Mouse (Mus musculus) lung, postnatal 0 days (tissue): ENCODE results near the gene Ubl4b.

ENCODE experiments used
- CTCF ChIP-seq: IDR thresholded peaks from 2 replicates; pipeline ENCODE4 v1.5.1; 2016; ENCODE audit warnings: antibody characterized with exemption, mild to moderate bottlenecking
- EP300 ChIP-seq: IDR thresholded peaks from 2 replicates; pipeline ENCODE4 v1.6.1; 2016; ENCODE audit warnings: antibody characterized with exemption, mild to moderate bottlenecking, control low read depth

DNA sequence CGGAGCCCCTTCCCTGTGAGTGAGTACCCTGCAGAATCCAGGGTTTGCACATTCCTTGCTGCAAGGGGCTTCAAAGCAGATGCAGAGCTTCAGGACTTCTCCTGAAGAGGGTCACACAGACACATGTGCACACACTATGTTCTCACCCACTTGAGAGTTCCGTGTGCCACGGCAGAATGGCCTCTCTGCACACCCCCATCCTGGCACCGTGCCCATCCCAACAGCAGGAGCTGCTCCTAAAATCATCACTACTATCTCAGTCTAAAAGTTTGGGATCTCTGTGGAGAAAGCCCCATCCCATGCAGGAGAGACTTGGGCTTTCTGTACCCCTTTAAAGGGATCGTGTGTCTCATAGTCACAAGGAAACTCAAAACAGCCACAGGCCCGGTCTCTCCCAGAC, 31.6 kb upstream of the Ubl4b start:
- no peak for TF ChIP-seq CTCF
- no peak for TF ChIP-seq EP300
